Mouse (Mus musculus) leukemia stem cell, adult 10-12 weeks (primary cell): ENCODE data around the gene Dnaaf1. TPM values are rescaled to one million over a fixed set of nuclear protein-coding genes. Genes with fewer than 3 reads are reported as not detected.

Source experiments
- polyA plus RNA-seq: library from polyadenylated mRNA; stranded (reverse); fragments of >175 nt; gene quantifications from 2 replicates; pipeline ENCODE4 v1.2.3, GENCODE M21; 2012; ENCODE audit warnings: low replicate concordance

The Dnaaf1 gene
- not detected in 2 replicates for polyA plus RNA-seq

GRCm38 (mm10) chr8:119574437-119575365 lies at the start of gene Dnaaf1, which contains the start of gene Hsdl1:
Gene Dnaaf1 (plus strand): TSS chr8:119575235.
Gene Hsdl1 (minus strand): TSS chr8:119575183.

GRCm38 (mm10) chr8:119558603-119559401 lies 16.2 kb upstream of the Dnaaf1 start, which contains the start of gene Mbtps1:
Gene Mbtps1 (minus strand): TSS chr8:119558735.

GRCm38 (mm10) chr8:119604996-119605395 lies 30.0 kb downstream of the Dnaaf1 start, which contains the start of gene Taf1c:
Gene Taf1c (minus strand): TSS chr8:119605222.

GRCm38 (mm10) chr8:119612471-119612870 lies 37.4 kb downstream of the Dnaaf1 start, which contains the start of gene Adad2:
Gene Adad2 (plus strand): TSS chr8:119612747.

GRCm38 (mm10) chr8:119635378-119635777 lies 60.3 kb downstream of the Dnaaf1 start, which contains the start of gene Kcng4:
Gene Kcng4 (minus strand): TSS chr8:119635680.

Other genes starting within 250 kb of the Dnaaf1 start
- 7.0 and 15.5 TPM in 2 replicates for gene Hsbp1, start 230.7 kb upstream of the Dnaaf1 start, polyA plus RNA-seq
- gene Mlycd, start 180.4 kb upstream of the Dnaaf1 start, polyA plus RNA-seq: 9.2 and 12.1 TPM in 2 replicates
- gene Osgin1, start 141.1 kb upstream of the Dnaaf1 start, polyA plus RNA-seq: 4.5 and 6.8 TPM in 2 replicates
- gene Necab2, start 128.5 kb upstream of the Dnaaf1 start, polyA plus RNA-seq: not detected in 2 replicates
- not detected in 2 replicates for gene Slc38a8, start 73.5 kb upstream of the Dnaaf1 start, polyA plus RNA-seq
- gene Mbtps1, start 16.5 kb upstream of the Dnaaf1 start, polyA plus RNA-seq: 99.7 and 122 TPM in 2 replicates
- 10.7 and 23.4 TPM in 2 replicates for gene Hsdl1, start 52 bp upstream of the Dnaaf1 start, polyA plus RNA-seq
- gene Taf1c, start 30.0 kb downstream of the Dnaaf1 start, polyA plus RNA-seq: 73.5 and 94.7 TPM in 2 replicates
- not detected in 2 replicates for gene Adad2, start 37.5 kb downstream of the Dnaaf1 start, polyA plus RNA-seq
- gene Kcng4, start 60.4 kb downstream of the Dnaaf1 start, polyA plus RNA-seq: not detected in 2 replicates
- gene Wfdc1, start 91.1 kb downstream of the Dnaaf1 start, polyA plus RNA-seq: 0.47 TPM in 1 of 2 replicates, not detected in the other
- gene Atp2c2, start 124.8 kb downstream of the Dnaaf1 start, polyA plus RNA-seq: not detected in 2 replicates
- gene Tldc1, start 203.2 kb downstream of the Dnaaf1 start, polyA plus RNA-seq: 2.4 and 5.7 TPM in 2 replicates